Mouse (Mus musculus): ENCODE measurements around the gene Aplp2. TPM values are rescaled to one million over a fixed set of nuclear protein-coding genes. Genes with fewer than 3 reads are reported as not detected.

Aplp2 gene
- total RNA-seq, 1 experiment from 2014 or later, result 648 TPM

GRCm38 (mm10) chr9:31127876-31128465 lies 83.6 kb downstream of the Aplp2 start:
- DNase-seq, result peak; percentile 28

GRCm38 (mm10) chr9:31126079-31126478 lies 85.5 kb downstream of the Aplp2 start:
- peak; percentile 33 for DNase-seq

- peak; percentile 61 for DNase-seq
Observed at GRCm38 (mm10) chr9:31122464-31123030, 89.1 kb downstream of the Aplp2 start.

- no peak for DNase-seq
Observed at GRCm38 (mm10) chr9:31120533-31120915, 91.1 kb downstream of the Aplp2 start.

- DNase-seq, result no peak
Observed at GRCm38 (mm10) chr9:31119882-31120532, 91.6 kb downstream of the Aplp2 start.

- no peak for DNase-seq
Observed at GRCm38 (mm10) chr9:31119405-31119804, 92.2 kb downstream of the Aplp2 start.

- no peak for DNase-seq
Observed at GRCm38 (mm10) chr9:31118520-31119298, 92.9 kb downstream of the Aplp2 start.

- no peak for DNase-seq
Observed at GRCm38 (mm10) chr9:31117488-31117887, 94.1 kb downstream of the Aplp2 start.

GRCm38 (mm10) chr9:31117088-31117487 lies 94.5 kb downstream of the Aplp2 start:
- no peak for DNase-seq

- no peak for DNase-seq
Observed at GRCm38 (mm10) chr9:31115586-31115985, 96.0 kb downstream of the Aplp2 start.

GRCm38 (mm10) chr9:31108464-31108863 lies 103.2 kb downstream of the Aplp2 start:
- no peak for DNase-seq

Other genes with a start within 250 kb of the Aplp2 start
- 44.2 and 46.1 TPM in 2 replicates for gene Zbtb44, start 181.2 kb downstream of the Aplp2 start, total RNA-seq (2021)
- gene St14, start 80.0 kb downstream of the Aplp2 start, total RNA-seq (2021), result 0.70 and 1.8 TPM in 2 replicates
- 8.0 and 8.3 TPM in 2 replicates for gene Prdm10, start 68.7 kb upstream of the Aplp2 start, total RNA-seq (2021)
- 23.7 and 27.6 TPM in 2 replicates for gene Nfrkb, start 174.4 kb upstream of the Aplp2 start, total RNA-seq (2021)